ENCODE assay signal across 8 mouse cellular contexts in the genomic region with DNA sequence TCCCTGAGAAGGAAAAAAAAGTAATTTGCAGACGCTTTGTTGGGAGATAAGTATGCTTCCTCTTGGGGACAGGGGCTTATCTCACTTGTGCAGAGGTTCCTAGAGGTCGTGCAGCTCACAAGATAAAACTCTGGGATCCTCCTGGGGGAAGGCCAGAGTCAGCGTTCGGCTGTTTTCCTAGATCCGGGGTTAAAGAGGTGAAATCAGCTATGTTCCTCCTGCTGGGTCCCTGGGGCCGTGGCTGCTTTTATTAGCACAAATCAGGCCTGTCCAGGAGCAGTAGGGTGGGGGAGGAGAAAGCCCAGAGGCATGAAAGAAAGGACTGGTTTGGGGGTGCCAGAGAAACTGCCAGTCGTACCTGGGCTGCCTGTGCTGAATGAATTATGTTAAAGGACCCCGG.
DNase-seq lines count a peak whose midpoint lies in the region; ATAC-seq and TF ChIP-seq lines count a peak whose summit lies in the region.

No protein-coding gene starts in this region.

- no peak for TF ChIP-seq POLR2A in kidney, adult 2 months (IDR thresholded peaks at IDR 0.05; ENCODE audit: low read depth, low read length)

- H3K27ac ChIP-seq in kidney, adult 2 months (ENCODE audit: insufficient read depth, low read depth, low read length), result no peak overlapping the region
- H3K27ac ChIP-seq in heart, embryonic 13.5 days (replicated peaks), result peak overlapping the region; percentile 88
- peak overlapping the region; percentile 68 for H3K27ac ChIP-seq in limb, embryonic 10.5 days
- peak overlapping the region; percentile 55; the same call in 1 of the 2 replicates for H3K27ac ChIP-seq in neural tube, embryonic 15.5 days (replicated peaks)

- ATAC-seq in heart, embryonic 13.5 days (ENCODE audit: extremely low read depth, insufficient number of reproducible peaks, low FRiP score, low TSS enrichment), result peak; percentile 87
- ATAC-seq in neural tube, embryonic 15.5 days (ENCODE audit: low FRiP score), result no peak

- no peak overlapping the region for H3K4me3 ChIP-seq in kidney, adult 2 months (ENCODE audit: insufficient read depth, low read depth, low read length)
- peak overlapping the region; percentile 17; the same call in 1 of the 2 replicates for H3K4me3 ChIP-seq in heart, embryonic 13.5 days
- no peak overlapping the region for H3K4me3 ChIP-seq in limb, embryonic 10.5 days
- no peak overlapping the region for H3K4me3 ChIP-seq in neural tube, embryonic 15.5 days (replicated peaks)

- DNase-seq in kidney, adult 2 months, result peak; percentile 23
- no peak for DNase-seq in kidney, adult 18-20 months
- DNase-seq in limb, embryonic 10.5 days (ENCODE audit: low spot score), result peak; percentile 33
- no peak for DNase-seq in frontal cortex, postnatal 14 days (ENCODE audit: low spot score in 2 of 2)
- DNase-seq in adrenal gland, adult 18-20 months (ENCODE audit: low spot score in 2 of 2), result no peak
- no peak for DNase-seq in urinary bladder, postnatal 4 days (ENCODE audit: low spot score in 2 of 2)

- H3K4me2 ChIP-seq in heart, embryonic 13.5 days, result peak overlapping the region; percentile 60
- peak overlapping the region; percentile 3; the same call in 1 of the 2 replicates for H3K4me2 ChIP-seq in neural tube, embryonic 15.5 days

- H3K27me3 ChIP-seq in kidney, adult 2 months (replicated peaks; ENCODE audit: control insufficient read depth, insufficient read depth, low read length), result 0 out of 2 replicates have a peak, but pooled peaks cover 2% of the 10 kb centered on the region
- no peaks in the 10 kb centered on the region for H3K27me3 ChIP-seq in heart, embryonic 13.5 days (replicated peaks)
- H3K27me3 ChIP-seq in limb, embryonic 10.5 days (ENCODE audit: low read depth, poor library complexity, severe bottlenecking), result no peaks in the 10 kb centered on the region
- H3K27me3 ChIP-seq in neural tube, embryonic 15.5 days (replicated peaks), result no peaks in the 10 kb centered on the region

- 15% methylated on average over 8 of the region's 8 CpGs for WGBS in kidney, adult 2 months
- whole genome bisulfite sequencing in heart, embryonic 13.5 days, result 5% methylated on average over 8 of the region's 8 CpGs
- WGBS in limb, embryonic 10.5 days, result 14% methylated on average over 8 of the region's 8 CpGs
- WGBS in neural tube, embryonic 15.5 days, result 8% methylated on average over 8 of the region's 8 CpGs

- H3K36me3 ChIP-seq in kidney, adult 2 months (ENCODE audit: control insufficient read depth, insufficient read depth, low read length), result no peaks in the 10 kb centered on the region
- no peaks in the 10 kb centered on the region for H3K36me3 ChIP-seq in heart, embryonic 13.5 days
- no peaks in the 10 kb centered on the region for H3K36me3 ChIP-seq in limb, embryonic 10.5 days
- no peaks in the 10 kb centered on the region for H3K36me3 ChIP-seq in neural tube, embryonic 15.5 days

- H3K9me3 ChIP-seq in heart, embryonic 13.5 days, result no peaks in the 10 kb centered on the region
- H3K9me3 ChIP-seq in limb, embryonic 10.5 days (replicated peaks), result no peaks in the 10 kb centered on the region
- H3K9me3 ChIP-seq in neural tube, embryonic 15.5 days (replicated peaks), result no peaks in the 10 kb centered on the region

- peak overlapping the region; percentile 47 for H3K9ac ChIP-seq in heart, embryonic 13.5 days
- no peak overlapping the region for H3K9ac ChIP-seq in neural tube, embryonic 15.5 days (replicated peaks)

- no peaks in the 10 kb centered on the region for H3K4me1 ChIP-seq in kidney, adult 2 months (ENCODE audit: control insufficient read depth, insufficient read depth, low read length)
- peaks cover 23% of the 10 kb centered on the region for H3K4me1 ChIP-seq in heart, embryonic 13.5 days
- H3K4me1 ChIP-seq in limb, embryonic 10.5 days, result peaks cover 21% of the 10 kb centered on the region
- H3K4me1 ChIP-seq in neural tube, embryonic 15.5 days, result peaks cover 19% of the 10 kb centered on the region

- TF ChIP-seq CTCF in kidney, adult 2 months (conservative IDR thresholded peaks at IDR 0.05; ENCODE audit: insufficient read depth, insufficient read length, low read depth, low read length), result no peak

Comparison
In these comparisons a context has a peak if more than half of its experiments do, and no peak if none do; other contexts are left out.
1. DNase-seq: peak in kidney, adult 2 months (single experiment) and limb, embryonic 10.5 days (single experiment); none in kidney, adult 18-20 months (single experiment), frontal cortex, postnatal 14 days (0 of 2), adrenal gland, adult 18-20 months (0 of 2) and urinary bladder, postnatal 4 days (0 of 2).